Mouse (Mus musculus) MEL (cell line): ENCODE measurements around the gene Diras1. TPM values are rescaled to one million over a fixed set of nuclear protein-coding genes. Genes with fewer than 3 reads are reported as not detected.

Experiments used
- DNase-seq: peaks from one replicate; pipeline ENCODE4 v3.0.0; 2011; ENCODE audit warnings: low read depth, low spot score
- H3K27ac ChIP-seq: 2 replicates; pipeline ENCODE4 v1.5.1; 2012; ENCODE audit warnings: low read depth, mild to moderate bottlenecking, control low read depth, low read length, moderate library complexity; ENCODE audit not compliant: control insufficient read depth
- H3K27me3 ChIP-seq, 2 experiments: fragments of 150-350 bp in 1 of 2; sonication (generic) in 1 of 2; 2 replicates each; pipeline ENCODE4 v1.6.1; 2012; ENCODE audit warnings: low read length in 2 of 2, mild to moderate bottlenecking in 2 of 2, improper control_type of control experiment in 1 of 2, moderate library complexity in 1 of 2; ENCODE audit not compliant: insufficient read depth in 2 of 2, control insufficient read depth in 1 of 2
- H3K36me3 ChIP-seq, 2 experiments: 2 replicates each; pipeline ENCODE4 v1.6.1; 2012 to 2014; ENCODE audit warnings: low read length in 2 of 2, improper control_type of control experiment in 1 of 2, inconsistent platforms in 1 of 2, mild to moderate bottlenecking in 1 of 2; ENCODE audit not compliant: insufficient read depth in 2 of 2, control insufficient read depth in 1 of 2
- H3K4me1 ChIP-seq, 2 experiments: fragments of 150-350 bp in 1 of 2; sonication (generic) in 1 of 2; 2 replicates each; pipeline ENCODE4 v1.6.1; 2012; ENCODE audit warnings: low read length in 2 of 2, improper control_type of control experiment in 1 of 2, mild to moderate bottlenecking in 1 of 2; ENCODE audit not compliant: insufficient read depth in 2 of 2, control insufficient read depth in 1 of 2
- H3K4me3 ChIP-seq, 2 experiments: fragments of 150-350 bp in 1 of 2; sonication (generic) in 1 of 2; 2 replicates each; pipeline ENCODE4 v1.5.1; 2012; ENCODE audit warnings: low read depth in 2 of 2, low read length in 2 of 2, mild to moderate bottlenecking in 2 of 2, moderate library complexity in 2 of 2, control low read depth in 1 of 2, improper control_type of control experiment in 1 of 2; ENCODE audit not compliant: control insufficient read depth in 1 of 2, insufficient read depth in 1 of 2
- H3K79me2 ChIP-seq: 2 replicates; pipeline ENCODE4 v1.6.1; 2012; ENCODE audit warnings: mild to moderate bottlenecking, low read length, moderate library complexity; ENCODE audit not compliant: control insufficient read depth, poor library complexity, insufficient read depth
- H3K9ac ChIP-seq: 2 replicates; pipeline ENCODE4 v1.6.1; 2012; ENCODE audit warnings: low read depth, mild to moderate bottlenecking, control low read depth, low read length, moderate library complexity; ENCODE audit not compliant: control insufficient read depth, poor library complexity, severe bottlenecking
- H3K9me3 ChIP-seq: fragments of 150-350 bp; sonication (generic); replicated peaks from 2 replicates; pipeline ENCODE4 v1.6.1; 2012; ENCODE audit warnings: mild to moderate bottlenecking, low read length, improper control_type of control experiment, moderate library complexity; ENCODE audit not compliant: insufficient read depth
- BHLHE40 ChIP-seq: IDR thresholded peaks from 2 replicates; pipeline ENCODE4 v1.6.1; 2012; ENCODE audit warnings: low read depth, mild to moderate bottlenecking, inconsistent platforms, low read length, improper control_type of control experiment, borderline replicate concordance
- CHD1 ChIP-seq: IDR thresholded peaks from 2 replicates; pipeline ENCODE4 v1.6.1; 2012; ENCODE audit warnings: low read depth, mild to moderate bottlenecking, inconsistent platforms, low read length, improper control_type of control experiment
- CHD2 ChIP-seq: IDR thresholded peaks from 2 replicates; pipeline ENCODE4 v1.6.1; 2011; ENCODE audit warnings: low read length, improper control_type of control experiment
- CTCF ChIP-seq, 3 experiments: IDR thresholded peaks in 2 of 3; conservative IDR thresholded peaks in 1 of 3; 2 replicates each; pipeline ENCODE4 v1.5.1; 2011 to 2012; ENCODE audit warnings: low read length in 3 of 3, low read depth in 2 of 3, mild to moderate bottlenecking in 2 of 3, improper control_type of control experiment in 1 of 3, inconsistent platforms in 1 of 3, mixed read lengths in 1 of 3, moderate library complexity in 1 of 3; ENCODE audit not compliant: control insufficient read depth in 1 of 3, insufficient read depth in 1 of 3, poor library complexity in 1 of 3, severe bottlenecking in 1 of 3
- E2F4 ChIP-seq: IDR thresholded peaks from 2 replicates; pipeline ENCODE4 v1.6.1; 2011; ENCODE audit warnings: low read depth, low read length, improper control_type of control experiment, borderline replicate concordance
- ELF1 ChIP-seq: IDR thresholded peaks from 2 replicates; pipeline ENCODE4 v1.6.1; 2014; ENCODE audit warnings: low read depth, mild to moderate bottlenecking, inconsistent platforms, low read length, improper control_type of control experiment, moderate library complexity
- EP300 ChIP-seq, 2 experiments: IDR thresholded peaks; 2 replicates each; pipeline ENCODE4 v1.6.1; 2011; ENCODE audit warnings: improper control_type of control experiment in 2 of 2, low read length in 2 of 2, low read depth in 1 of 2, mild to moderate bottlenecking in 1 of 2
- ETS1 ChIP-seq: IDR thresholded peaks from 2 replicates; pipeline ENCODE4 v1.6.1; 2012; ENCODE audit warnings: low read depth, mild to moderate bottlenecking, inconsistent platforms, low read length, improper control_type of control experiment, moderate library complexity
- GABPA ChIP-seq: IDR thresholded peaks from 2 replicates; pipeline ENCODE4 v1.6.1; 2012; ENCODE audit warnings: low read depth, mild to moderate bottlenecking, inconsistent platforms, low read length, improper control_type of control experiment, moderate library complexity
- GATA1 ChIP-seq: IDR thresholded peaks from 2 replicates; pipeline ENCODE4 v1.6.1; 2011; ENCODE audit warnings: low read depth, low read length, improper control_type of control experiment
- HCFC1 ChIP-seq: IDR thresholded peaks from 2 replicates; pipeline ENCODE4 v1.6.1; 2012; ENCODE audit warnings: low read depth, mild to moderate bottlenecking, inconsistent platforms, low read length, improper control_type of control experiment, moderate library complexity
- JUND ChIP-seq: IDR thresholded peaks from 2 replicates; pipeline ENCODE4 v1.6.1; 2011; ENCODE audit warnings: low read depth, mild to moderate bottlenecking, improper control_type of control experiment, low read length
- KAT2A ChIP-seq: conservative IDR thresholded peaks from 2 replicates; pipeline ENCODE4 v1.6.1; 2012; ENCODE audit warnings: low read depth, low read length, improper control_type of control experiment, inconsistent platforms
- MAFK ChIP-seq: IDR thresholded peaks from 2 replicates; pipeline ENCODE4 v1.6.1; 2011; ENCODE audit warnings: low read depth, mild to moderate bottlenecking, low read length, improper control_type of control experiment, borderline replicate concordance
- MAX ChIP-seq: IDR thresholded peaks from 2 replicates; pipeline ENCODE4 v1.6.1; 2011; ENCODE audit warnings: low read length, improper control_type of control experiment
- MAZ ChIP-seq: IDR thresholded peaks from 2 replicates; pipeline ENCODE4 v1.6.1; 2012; ENCODE audit warnings: low read depth, mild to moderate bottlenecking, inconsistent platforms, low read length, improper control_type of control experiment
- MEF2A ChIP-seq: IDR thresholded peaks from 2 replicates; pipeline ENCODE4 v1.6.1; 2014; ENCODE audit warnings: low read depth, mild to moderate bottlenecking, inconsistent platforms, low read length, improper control_type of control experiment; ENCODE audit not compliant: poor library complexity, insufficient replicate concordance, severe bottlenecking; ENCODE audit errors: extremely low read depth
- MXI1 ChIP-seq: IDR thresholded peaks from 2 replicates; pipeline ENCODE4 v1.6.1; 2011; ENCODE audit warnings: mild to moderate bottlenecking, low read depth, low read length, improper control_type of control experiment
- MYB ChIP-seq: IDR thresholded peaks from 2 replicates; pipeline ENCODE4 v1.6.1; 2011; ENCODE audit warnings: mild to moderate bottlenecking, low read depth, low read length, improper control_type of control experiment
- MYC ChIP-seq: IDR thresholded peaks from 2 replicates; pipeline ENCODE4 v1.6.1; 2011; ENCODE audit warnings: low read depth, mild to moderate bottlenecking, low read length, improper control_type of control experiment, moderate library complexity
- NELFE ChIP-seq: IDR thresholded peaks from 2 replicates; pipeline ENCODE4 v1.6.1; 2011; ENCODE audit warnings: low read depth, low read length, improper control_type of control experiment
- NRF1 ChIP-seq: IDR thresholded peaks from 2 replicates; pipeline ENCODE4 v1.6.1; 2014; ENCODE audit warnings: low read depth, mild to moderate bottlenecking, inconsistent platforms, low read length, improper control_type of control experiment, moderate library complexity; ENCODE audit not compliant: poor library complexity, insufficient read depth, severe bottlenecking
- POLR2A ChIP-seq, 2 experiments: IDR thresholded peaks; 2 replicates each; pipeline ENCODE4 v1.6.1; 2011 to 2012; ENCODE audit warnings: low read length in 2 of 2, mild to moderate bottlenecking in 2 of 2, control low read depth in 1 of 2, improper control_type of control experiment in 1 of 2, low read depth in 1 of 2, moderate library complexity in 1 of 2; ENCODE audit not compliant: control insufficient read depth in 1 of 2, insufficient read depth in 1 of 2, poor library complexity in 1 of 2
- POLR2AphosphoS2 ChIP-seq: IDR thresholded peaks from 2 replicates; pipeline ENCODE4 v1.6.1; 2011; ENCODE audit warnings: low read length, improper control_type of control experiment
- POLR2AphosphoS5 ChIP-seq: IDR thresholded peaks from 2 replicates; pipeline ENCODE4 v1.6.1; 2012; ENCODE audit warnings: low read depth, borderline replicate concordance, mild to moderate bottlenecking, inconsistent platforms, low read length, moderate library complexity, mixed read lengths
- RAD21 ChIP-seq: IDR thresholded peaks from 2 replicates; pipeline ENCODE4 v1.6.1; 2011; ENCODE audit warnings: mild to moderate bottlenecking, low read depth, low read length, improper control_type of control experiment
- RCOR1 ChIP-seq: IDR thresholded peaks from 2 replicates; pipeline ENCODE4 v1.6.1; 2012; ENCODE audit warnings: low read depth, mild to moderate bottlenecking, inconsistent platforms, low read length, improper control_type of control experiment
- SIN3A ChIP-seq: IDR thresholded peaks from 2 replicates; pipeline ENCODE4 v1.6.1; 2012; ENCODE audit warnings: low read length, improper control_type of control experiment, inconsistent platforms
- SMC3 ChIP-seq: IDR thresholded peaks from 2 replicates; pipeline ENCODE4 v1.6.1; 2011; ENCODE audit warnings: low read depth, low read length, improper control_type of control experiment
- TAL1 ChIP-seq: IDR thresholded peaks from 2 replicates; pipeline ENCODE4 v1.6.1; 2012; ENCODE audit warnings: mild to moderate bottlenecking, inconsistent platforms, low read length, moderate library complexity, mixed read lengths
- TBP ChIP-seq: IDR thresholded peaks from 2 replicates; pipeline ENCODE4 v1.8.0; 2011; ENCODE audit warnings: low read depth, low read length, improper control_type of control experiment
- TCF12 ChIP-seq: IDR thresholded peaks from 2 replicates; pipeline ENCODE4 v1.6.1; 2014; ENCODE audit warnings: low read depth, mild to moderate bottlenecking, inconsistent platforms, low read length, improper control_type of control experiment, moderate library complexity
- UBTF ChIP-seq: IDR thresholded peaks from 2 replicates; pipeline ENCODE4 v1.6.1; 2012; ENCODE audit warnings: low read depth, mild to moderate bottlenecking, inconsistent platforms, low read length, improper control_type of control experiment, moderate library complexity, borderline replicate concordance; ENCODE audit not compliant: insufficient read depth
- USF1 ChIP-seq: IDR thresholded peaks from 2 replicates; pipeline ENCODE4 v1.6.1; 2014; ENCODE audit warnings: low read depth, mild to moderate bottlenecking, inconsistent platforms, low read length, improper control_type of control experiment, moderate library complexity
- USF2 ChIP-seq, 2 experiments: IDR thresholded peaks; 2 replicates each; pipeline ENCODE4 v1.6.1; 2011 to 2012; ENCODE audit warnings: improper control_type of control experiment in 2 of 2, low read length in 2 of 2, borderline replicate concordance in 1 of 2, inconsistent platforms in 1 of 2, low read depth in 1 of 2, mild to moderate bottlenecking in 1 of 2; ENCODE audit not compliant: insufficient read depth in 1 of 2
- ZC3H11A ChIP-seq: IDR thresholded peaks from 2 replicates; pipeline ENCODE4 v1.6.1; 2012; ENCODE audit warnings: low read depth, mild to moderate bottlenecking, inconsistent platforms, low read length, improper control_type of control experiment
- ZKSCAN1 ChIP-seq: IDR thresholded peaks from 2 replicates; pipeline ENCODE4 v1.6.1; 2012; ENCODE audit warnings: low read depth, mild to moderate bottlenecking, inconsistent platforms, low read length, improper control_type of control experiment, moderate library complexity
- ZMIZ1 ChIP-seq: IDR thresholded peaks from 2 replicates; pipeline ENCODE4 v1.6.1; 2012; ENCODE audit warnings: low read depth, mild to moderate bottlenecking, inconsistent platforms, low read length, improper control_type of control experiment, moderate library complexity
- ZNF384 ChIP-seq: IDR thresholded peaks from 2 replicates; pipeline ENCODE4 v1.6.1; 2012; ENCODE audit warnings: low read depth, mild to moderate bottlenecking, inconsistent platforms, low read length, improper control_type of control experiment
- polyA plus RNA-seq, 2 experiments: library from polyadenylated mRNA; stranded (reverse) in 1 of 2; unstranded in 1 of 2; fragments of >175 nt in 1 of 2; fragments of >200 nt in 1 of 2; gene quantifications; 2 replicates each; pipeline versions ENCODE4 v1.2.1 to v1.2.4; 2012; ENCODE audit warnings: low replicate concordance in 2 of 2, low read depth in 1 of 2; ENCODE audit not compliant: insufficient read length in 2 of 2, insufficient read depth in 1 of 2, missing spikeins in 1 of 2
- total RNA-seq: library from RNA; depleted of rRNA; stranded (reverse); fragments of 300-350 nt; gene quantifications from 2 replicates; pipeline ENCODE4 v1.2.3, GENCODE M21; 2012

The Diras1 gene
- total and polyA plus RNA-seq, 3 experiments, result 0.04 TPM; not detected in 2

- no peak overlapping the region for H3K9ac ChIP-seq
- TF ChIP-seq UBTF (no peak), POLR2A (IDR thresholded peaks at IDR 0.05; ENCODE audit: control insufficient read depth in 1 of 2, insufficient read depth in 1 of 2, low read depth in 1 of 2, low read length in 2 of 2, poor library complexity in 1 of 2) (no peak), ELF1 (no peak), USF1 (no peak), RCOR1 (no peak), CHD2 (no peak), RAD21 (peak; percentile 42), JUND (no peak), GATA1 (no peak), ZNF384 (no peak), GABPA (no peak), EP300 (IDR thresholded peaks at IDR 0.05; ENCODE audit: low read depth in 1 of 2, low read length in 2 of 2) (no peak), BHLHE40 (no peak), E2F4 (no peak), KAT2A (no peak), NELFE (no peak), SIN3A (peak; percentile 65), CHD1 (no peak), POLR2AphosphoS2 (no peak), TAL1 (no peak), ZC3H11A (no peak), MEF2A (no peak), NRF1 (no peak), MAZ (no peak), ZMIZ1 (no peak), MYB (no peak), MXI1 (0 out of 2 replicates have a peak, but pooled peaks have one; percentile 30), CTCF (IDR thresholded peaks at IDR 0.05 in 2 of 3, conservative IDR thresholded peaks at IDR 0.05 in 1 of 3; ENCODE audit: control insufficient read depth in 1 of 3, insufficient read depth in 1 of 3, low read depth in 2 of 3, low read length in 3 of 3, poor library complexity in 1 of 3, severe bottlenecking in 1 of 3) (peak; percentile 85 to 95 (median 94)), TCF12 (no peak), HCFC1 (no peak), MAFK (no peak), SMC3 (peak; percentile 77), ETS1 (no peak), MAX (no peak), MYC (no peak), POLR2AphosphoS5 (no peak), USF2 (IDR thresholded peaks at IDR 0.05; ENCODE audit: borderline replicate concordance in 1 of 2, insufficient read depth in 1 of 2, low read depth in 1 of 2, low read length in 2 of 2) (no peak), ZKSCAN1 (no peak), TBP (no peak)
- H3K79me2 ChIP-seq, result no peaks in the 10 kb centered on the region
- H3K9me3 ChIP-seq, result no peaks in the 10 kb centered on the region
- peak; percentile 76 for DNase-seq
- H3K4me1 ChIP-seq, result peaks cover 2 to 19% of the 10 kb centered on the region in 2 experiments; a peak in 3 of 4 replicates
- H3K27ac ChIP-seq, result no peak overlapping the region
- peaks cover 0 to 4% of the 10 kb centered on the region in 2 experiments; a peak in 2 of 4 replicates for H3K36me3 ChIP-seq
- H3K4me3 ChIP-seq, result no peak overlapping the region
- H3K27me3 ChIP-seq, result no peaks in the 10 kb centered on the region
Measured at GRCm38 (mm10) chr10:81016645-81017044, 8.8 kb downstream of the Diras1 start.
